Mouse (Mus musculus) CH12.LX (cell line): ENCODE results near the gene Dnajb13. TPM values are rescaled to one million over a fixed set of nuclear protein-coding genes. Genes with fewer than 3 reads are reported as not detected.

ENCODE experiments used
- DNase-seq: peaks from one replicate; pipeline ENCODE4 v3.0.0-alpha.2; 2013; ENCODE audit errors: extremely low read depth
- H3K27ac ChIP-seq: 2 replicates; pipeline ENCODE4 v1.5.1; 2012; ENCODE audit warnings: low read depth, mild to moderate bottlenecking, control low read depth, moderate library complexity; ENCODE audit not compliant: insufficient read depth
- H3K27me3 ChIP-seq: replicated peaks from 2 replicates; pipeline ENCODE3; 2012; ENCODE audit warnings: inconsistent platforms
- H3K36me3 ChIP-seq, 2 experiments: replicated peaks in 1 of 2; 2 replicates each; pipeline versions ENCODE3 to v1.6.1; 2012; ENCODE audit warnings: inconsistent platforms in 1 of 2, low read length in 1 of 2, mild to moderate bottlenecking in 1 of 2, mixed read lengths in 1 of 2, moderate library complexity in 1 of 2; ENCODE audit not compliant: control insufficient read depth in 1 of 2, insufficient read depth in 1 of 2
- H3K4me1 ChIP-seq, 2 experiments: 2 replicates each; pipeline ENCODE4 v1.6.1; 2012; ENCODE audit warnings: inconsistent platforms in 1 of 2, moderate library complexity in 1 of 2; ENCODE audit not compliant: insufficient read depth in 2 of 2, control insufficient read depth in 1 of 2
- H3K4me2 ChIP-seq: 2 replicates; pipeline ENCODE4 v1.6.1; 2012; ENCODE audit warnings: low read depth, mild to moderate bottlenecking, control low read depth; ENCODE audit not compliant: poor library complexity, insufficient read depth, severe bottlenecking
- H3K4me3 ChIP-seq, 3 experiments: fragments of 150-350 bp in 1 of 3; sonication (generic) in 1 of 3; replicated peaks in 1 of 3; 2 replicates each; pipeline versions ENCODE3 to v1.5.1; 2011 to 2012; ENCODE audit warnings: low read depth in 2 of 3, low read length in 2 of 3, mild to moderate bottlenecking in 2 of 3, moderate library complexity in 2 of 3, control low read depth in 1 of 3, improper control_type of control experiment in 1 of 3, inconsistent platforms in 1 of 3, mixed read lengths in 1 of 3; ENCODE audit not compliant: poor library complexity in 1 of 3
- H3K79me2 ChIP-seq: replicated peaks from 2 replicates; pipeline ENCODE4 v1.6.1; 2012; ENCODE audit warnings: mild to moderate bottlenecking, moderate library complexity; ENCODE audit not compliant: control insufficient read depth, poor library complexity, insufficient read depth, severe bottlenecking; ENCODE audit errors: extremely low read depth
- H3K9ac ChIP-seq: 2 replicates; pipeline ENCODE4 v1.6.1; 2012; ENCODE audit warnings: low read depth, mild to moderate bottlenecking, control low read depth, moderate library complexity; ENCODE audit not compliant: insufficient read depth
- H3K9me3 ChIP-seq: replicated peaks from 2 replicates; pipeline ENCODE3; 2012; ENCODE audit warnings: low read length, inconsistent platforms, mixed read lengths
- CHD1 ChIP-seq: IDR thresholded peaks from 2 replicates; pipeline ENCODE4 v1.6.1; 2012; ENCODE audit warnings: low read depth, low read length, improper control_type of control experiment, inconsistent platforms
- CHD2 ChIP-seq: IDR thresholded peaks from 2 replicates; pipeline ENCODE4 v1.6.1; 2011; ENCODE audit warnings: low read length, improper control_type of control experiment
- CTCF ChIP-seq, 2 experiments: IDR thresholded peaks in 1 of 2; conservative IDR thresholded peaks in 1 of 2; 2 replicates each; pipeline ENCODE4 v1.5.1; 2011 to 2012; ENCODE audit warnings: low read depth in 2 of 2, low read length in 2 of 2, improper control_type of control experiment in 1 of 2, inconsistent platforms in 1 of 2, mild to moderate bottlenecking in 1 of 2, moderate library complexity in 1 of 2
- E2F4 ChIP-seq: IDR thresholded peaks from 2 replicates; pipeline ENCODE4 v1.6.1; 2011; ENCODE audit warnings: low read depth, low read length, improper control_type of control experiment; ENCODE audit not compliant: insufficient replicate concordance
- ELF1 ChIP-seq: IDR thresholded peaks from 2 replicates; pipeline ENCODE4 v1.6.1; 2014; ENCODE audit warnings: low read depth, mild to moderate bottlenecking, inconsistent platforms, low read length, improper control_type of control experiment
- ETS1 ChIP-seq: conservative IDR thresholded peaks from 2 replicates; pipeline ENCODE4 v1.6.1; 2012; ENCODE audit warnings: low read depth, mild to moderate bottlenecking, inconsistent platforms, low read length, improper control_type of control experiment, moderate library complexity
- IRF4 ChIP-seq: IDR thresholded peaks from 2 replicates; pipeline ENCODE4 v1.6.1; 2014; ENCODE audit warnings: low read depth, mild to moderate bottlenecking, inconsistent platforms, low read length, improper control_type of control experiment
- JUN ChIP-seq: IDR thresholded peaks from 2 replicates; pipeline ENCODE4 v1.6.1; 2011; ENCODE audit warnings: low read depth, mild to moderate bottlenecking, low read length, improper control_type of control experiment, moderate library complexity; ENCODE audit not compliant: insufficient read depth
- MAZ ChIP-seq: IDR thresholded peaks from 2 replicates; pipeline ENCODE4 v1.6.1; 2012; ENCODE audit warnings: low read depth, mild to moderate bottlenecking, inconsistent platforms, low read length, improper control_type of control experiment, moderate library complexity
- NELFE ChIP-seq: IDR thresholded peaks from 2 replicates; pipeline ENCODE4 v1.6.1; 2011; ENCODE audit warnings: low read depth, low read length, improper control_type of control experiment
- POLR2A ChIP-seq: IDR thresholded peaks from 2 replicates; pipeline ENCODE4 v1.6.1; 2011; ENCODE audit warnings: low read depth, mild to moderate bottlenecking, improper control_type of control experiment, low read length
- SIN3A ChIP-seq: IDR thresholded peaks from 2 replicates; pipeline ENCODE4 v1.6.1; 2012; ENCODE audit warnings: low read length, improper control_type of control experiment, inconsistent platforms
- SMC3 ChIP-seq: IDR thresholded peaks from 2 replicates; pipeline ENCODE4 v1.6.1; 2011; ENCODE audit warnings: low read depth, low read length, improper control_type of control experiment
- TBP ChIP-seq: conservative IDR thresholded peaks from 2 replicates; pipeline ENCODE4 v1.6.1; 2011; ENCODE audit warnings: low read depth, low read length, improper control_type of control experiment
- USF1 ChIP-seq: IDR thresholded peaks from 2 replicates; pipeline ENCODE4 v1.6.1; 2014; ENCODE audit warnings: low read depth, mild to moderate bottlenecking, inconsistent platforms, low read length, improper control_type of control experiment
- ZC3H11A ChIP-seq: IDR thresholded peaks from 2 replicates; pipeline ENCODE4 v1.6.1; 2012; ENCODE audit warnings: low read depth, mild to moderate bottlenecking, inconsistent platforms, low read length, improper control_type of control experiment
- ZKSCAN1 ChIP-seq: IDR thresholded peaks from 2 replicates; pipeline ENCODE4 v1.6.1; 2012; ENCODE audit warnings: low read depth, inconsistent platforms, low read length, improper control_type of control experiment, borderline replicate concordance
- dilution Hi-C: fragments of 300-500 bp; cut with MboI; formaldehyde crosslinking; loops from 2 replicates; pipeline ENCODE4 v1.14.3; 2020; ENCODE audit warnings: low sequenced_read_pairs; ENCODE audit not compliant: extremely low pct_unique_long_range_greater_than_20kb, extremely low pct_ligation_motif_present
- in situ Hi-C: fragments of 300-500 bp; cut with MboI; formaldehyde crosslinking; loops from 3 replicates; pipeline ENCODE4 v1.14.3; 2019; ENCODE audit warnings: low sequenced_read_pairs, low pct_ligation_motif_present, low pct_unique_long_range_greater_than_20kb, mixed read lengths
- polyA plus RNA-seq: library from polyadenylated mRNA; unstranded; fragments of >175 nt; gene quantifications from 2 replicates; pipeline ENCODE4 v1.2.1, GENCODE M21; 2012; ENCODE audit warnings: low read depth; ENCODE audit not compliant: insufficient read length
- total RNA-seq, 2 experiments: library from RNA; depleted of rRNA; stranded (reverse); fragments of 300-350 nt in 1 of 2; fragments of >200 nt in 1 of 2; gene quantifications; 2 replicates each; pipeline ENCODE4 v1.2.3; 2012 to 2014

Gene Dnajb13
- total and polyA plus RNA-seq, 3 experiments, result 13.9 to 32.0 (median 15.6) TPM

- H3K9me3 ChIP-seq, result no peaks in the 10 kb centered on the region
- no peaks in the 10 kb centered on the region for H3K27me3 ChIP-seq
- H3K36me3 ChIP-seq, result peaks cover 19 to 93% of the 10 kb centered on the region in 2 experiments
- H3K27ac ChIP-seq, result no peak overlapping the region
- no peaks in the 10 kb centered on the region for H3K79me2 ChIP-seq
- TF ChIP-seq ZKSCAN1 (no peak), USF1 (no peak), SIN3A (no peak), CHD2 (no peak), ZC3H11A (no peak), E2F4 (no peak), SMC3 (no peak), IRF4 (no peak), MAZ (no peak), NELFE (no peak)
- DNase-seq, result no peak
- in situ Hi-C loops, result no loop called here
- H3K4me2 ChIP-seq, result no peak overlapping the region
- H3K4me3 ChIP-seq, result no peak overlapping the region
- dilution Hi-C loops, result no loop called here
- no peak overlapping the region for H3K9ac ChIP-seq
- H3K4me1 ChIP-seq, result peaks cover 0 to 26% of the 10 kb centered on the region in 2 experiments; a peak in 2 of 4 replicates
These were observed 51.6 kb downstream of the Dnajb13 start for GRCm38 (mm10) chr7:100463194-100463593.

- Histone ChIP-seq H3K27ac (no peak overlapping the region), H3K4me1 (peaks cover 0 to 26% of the 10 kb centered on the region in 2 experiments; a peak in 2 of 4 replicates), H3K27me3 (no peaks in the 10 kb centered on the region), H3K4me3 (no peak overlapping the region), H3K36me3 (peaks cover 28 to 95% of the 10 kb centered on the region in 2 experiments), H3K4me2 (no peak overlapping the region), H3K79me2 (no peaks in the 10 kb centered on the region), H3K9ac (no peak overlapping the region), H3K9me3 (no peaks in the 10 kb centered on the region)
- DNase-seq, result no peak
- no peak for TF ChIP-seq ETS1
- no peak for TF ChIP-seq USF1
- TF ChIP-seq TBP, result no peak
- no peak for TF ChIP-seq SMC3
- TF ChIP-seq POLR2A, result no peak
- TF ChIP-seq ELF1, result no peak
- TF ChIP-seq CTCF (conservative IDR thresholded peaks at IDR 0.05 in 1 of 2, IDR thresholded peaks at IDR 0.05 in 1 of 2; ENCODE audit: low read depth in 2 of 2, low read length in 2 of 2), result no peak
- TF ChIP-seq CHD1, result no peak
- TF ChIP-seq JUN, result no peak
- in situ Hi-C loops, result no loop called here
- dilution Hi-C loops, result no loop called here
These were observed 53.1 kb downstream of the Dnajb13 start for GRCm38 (mm10) chr7:100461621-100462151.
